Mouse (Mus musculus): ENCODE measurements around the gene Upp1. TPM values are rescaled to one million over a fixed set of nuclear protein-coding genes. Genes with fewer than 3 reads are reported as not detected.

Upp1 gene
- total RNA-seq, 2 experiments from 2014 or later: 0.23 to 1.7 TPM

GRCm38 (mm10) chr11:9159953-9160352, 42.0 kb downstream of the Upp1 start:
- no peak for DNase-seq

DNA sequence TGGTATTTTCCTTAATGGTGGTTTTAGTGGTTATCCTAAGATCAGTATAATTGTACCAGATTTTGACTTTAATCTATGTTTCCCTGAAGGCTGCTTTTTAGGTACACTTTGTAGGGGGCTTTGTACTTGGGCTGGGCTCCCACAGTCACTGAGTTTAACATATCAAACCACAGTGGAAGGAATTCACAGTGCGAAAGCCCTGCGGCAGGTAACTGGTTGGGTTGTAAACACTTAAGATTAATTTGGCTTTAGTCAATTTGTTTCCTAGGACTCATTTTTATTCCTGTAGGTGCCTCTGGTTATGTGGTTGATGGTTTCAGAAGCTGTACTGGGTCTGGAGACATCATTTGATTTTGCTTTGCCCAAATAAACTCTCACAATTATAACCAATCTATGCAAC, 49.4 kb downstream of the Upp1 start:
- no peak for DNase-seq

GRCm38 (mm10) chr11:9181477-9181876, 63.6 kb downstream of the Upp1 start:
- DNase-seq: no peak

Other genes starting within 250 kb of the Upp1 start
- gene Pkd1l1, start 144.8 kb upstream of the Upp1 start, total RNA-seq (2021): not detected
- gene Hus1, start 106.9 kb upstream of the Upp1 start, total RNA-seq (2021): 1 to 10 TPM; 7.4 to 8.0 TPM
- gene Gm11992, start 69.5 kb upstream of the Upp1 start, total RNA-seq (2021): not detected
- not detected for gene Sun3, start 69.1 kb upstream of the Upp1 start, total RNA-seq (2021)
- gene Abca13, start 73.8 kb downstream of the Upp1 start, total RNA-seq (2021): not detected